Mouse (Mus musculus) ovary, postnatal 10 days (tissue): ENCODE measurements around the gene Thumpd1.

Experiments
- DNase-seq: peaks from one replicate; pipeline ENCODE4 v3.0.0; 2022; ENCODE audit warnings: low spot score

Thumpd1 gene

DNA sequence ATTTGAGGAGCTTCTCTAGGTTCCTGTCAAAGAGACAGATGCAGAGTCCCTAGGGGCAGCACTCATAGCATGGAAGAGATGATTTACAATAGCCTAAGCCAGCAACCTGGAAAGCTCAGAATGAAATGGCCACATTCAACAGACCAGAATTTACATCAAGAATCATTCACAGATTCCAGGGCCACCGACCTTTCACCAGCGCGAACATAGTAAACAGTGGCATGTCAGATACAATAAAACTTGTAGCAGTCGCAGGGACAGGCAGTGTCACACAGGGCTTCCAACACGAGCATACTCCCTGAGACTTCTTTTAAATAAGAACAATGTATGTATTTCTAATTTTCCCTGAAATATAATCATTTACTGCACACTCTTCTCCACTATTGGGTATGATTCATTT, 50.2 kb downstream of the Thumpd1 start:
- DNase-seq, result no peak

DNA sequence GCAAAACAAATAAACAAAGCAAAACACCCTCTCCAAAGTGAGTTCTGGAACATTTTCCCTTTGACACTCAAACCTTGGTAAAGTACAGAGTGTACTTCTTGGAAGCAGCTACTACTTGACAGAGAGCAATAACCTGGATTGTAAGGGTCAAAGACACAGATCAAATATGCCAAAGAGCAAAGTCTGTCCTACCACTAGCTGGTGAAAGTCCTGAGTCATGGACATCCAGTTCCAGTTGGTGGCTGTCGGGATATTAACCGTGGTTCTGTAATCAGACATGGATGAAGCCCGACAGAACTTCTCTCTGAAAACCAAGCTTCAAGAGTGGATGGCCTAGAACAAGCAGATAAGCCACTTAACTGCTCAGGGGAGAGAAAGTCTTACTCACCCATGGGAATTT, 52.7 kb downstream of the Thumpd1 start:
- no peak for DNase-seq
